Mouse (Mus musculus) brain, embryonic 14.5 days (tissue): Measurements from ENCODE around the gene Zbtb8os.

ENCODE experiments used
- CTCF ChIP-seq: fragments of 200-500 bp; IDR thresholded peaks from 2 replicates; pipeline ENCODE4 v1.5.1; 2012; ENCODE audit warnings: inconsistent platforms, mild to moderate bottlenecking, moderate library complexity, borderline replicate concordance; ENCODE audit not compliant: insufficient read depth, insufficient read length; ENCODE audit errors: extremely low read depth
- POLR2A ChIP-seq: fragments of 200-500 bp; IDR thresholded peaks from 2 replicates; pipeline ENCODE4 v1.6.1; 2012; ENCODE audit warnings: mild to moderate bottlenecking, inconsistent platforms, borderline replicate concordance; ENCODE audit not compliant: poor library complexity, insufficient read depth, insufficient read length, severe bottlenecking; ENCODE audit errors: extremely low read depth

- TF ChIP-seq POLR2A (no peak), CTCF (no peak)
Observed at GRCm38 (mm10) chr4:129399813-129400212, 64.3 kb downstream of the Zbtb8os start.
